Mouse (Mus musculus) thymus, postnatal 14 days (tissue): ENCODE data around the gene Plekha5.

Source experiments
- DNase-seq: peaks from one replicate; pipeline ENCODE4 v3.0.0; 2021

The Plekha5 gene

GRCm38 (mm10) chr6:140456393-140457163 is 32.7 kb downstream of the Plekha5 start:
- no peak for DNase-seq

GRCm38 (mm10) chr6:140460398-140460797 is 36.5 kb downstream of the Plekha5 start:
- DNase-seq, result no peak

- no peak for DNase-seq
These were observed 41.0 kb downstream of the Plekha5 start for GRCm38 (mm10) chr6:140464818-140465217.

- peak; percentile 23 for DNase-seq
These were observed 42.2 kb downstream of the Plekha5 start for GRCm38 (mm10) chr6:140465946-140466646.

- DNase-seq, result no peak
These were observed 43.0 kb downstream of the Plekha5 start for GRCm38 (mm10) chr6:140466841-140467240.

- DNase-seq, result no peak
These were observed 44.0 kb downstream of the Plekha5 start for GRCm38 (mm10) chr6:140467851-140468250.

- no peak for DNase-seq
These were observed 45.9 kb downstream of the Plekha5 start for GRCm38 (mm10) chr6:140469791-140470190.

GRCm38 (mm10) chr6:140471751-140472150 is 47.9 kb downstream of the Plekha5 start:
- DNase-seq, result no peak

- DNase-seq, result peak; percentile 65
These were observed 48.5 kb downstream of the Plekha5 start for GRCm38 (mm10) chr6:140472345-140472744.

- DNase-seq, result peak; percentile 20
These were observed 51.7 kb downstream of the Plekha5 start for GRCm38 (mm10) chr6:140475393-140476087.

- DNase-seq, result no peak
These were observed 53.1 kb downstream of the Plekha5 start for GRCm38 (mm10) chr6:140476981-140477380.

- no peak for DNase-seq
These were observed 54.2 kb downstream of the Plekha5 start for GRCm38 (mm10) chr6:140478031-140478430.

- DNase-seq, result no peak
These were observed 55.1 kb downstream of the Plekha5 start for GRCm38 (mm10) chr6:140478943-140479342.

- DNase-seq, result no peak
These were observed 56.7 kb downstream of the Plekha5 start for GRCm38 (mm10) chr6:140480425-140481081.

- no peak for DNase-seq
These were observed 58.0 kb downstream of the Plekha5 start for GRCm38 (mm10) chr6:140481701-140482460.

- DNase-seq, result no peak
These were observed 60.3 kb downstream of the Plekha5 start for GRCm38 (mm10) chr6:140484170-140484569.

- no peak for DNase-seq
These were observed 61.8 kb downstream of the Plekha5 start for GRCm38 (mm10) chr6:140485636-140486035.

- DNase-seq, result no peak
These were observed 62.8 kb downstream of the Plekha5 start for GRCm38 (mm10) chr6:140486685-140487084.

- no peak for DNase-seq
These were observed 63.6 kb downstream of the Plekha5 start for GRCm38 (mm10) chr6:140487489-140487888.

- peak; percentile 17 for DNase-seq
These were observed 64.8 kb downstream of the Plekha5 start for GRCm38 (mm10) chr6:140488673-140489072.

GRCm38 (mm10) chr6:140489570-140489969 is 65.7 kb downstream of the Plekha5 start:
- DNase-seq, result no peak

GRCm38 (mm10) chr6:140490220-140490619 is 66.4 kb downstream of the Plekha5 start:
- no peak for DNase-seq
